Mouse (Mus musculus) cerebellum, adult 8-10 months (tissue): ENCODE data around the gene Gcdh.

ENCODE experiments used
- DNase-seq: peaks from one replicate; pipeline ENCODE4 v3.0.0; 2022

Gcdh gene

GRCm38 (mm10) chr8:84893709-84894134 lies at the start of gene Gcdh:
Gene Gcdh (minus strand): TSS chr8:84893921.
- DNase-seq = peak; percentile 91

- no peak for DNase-seq
Observed at GRCm38 (mm10) chr8:84937620-84938485, 44.1 kb upstream of the Gcdh start.

- peak; percentile 84 for DNase-seq
Observed at GRCm38 (mm10) chr8:84936962-84937546, 43.3 kb upstream of the Gcdh start, which contains the start of gene Mast1. Gene Mast1 (minus strand): TSS chr8:84937359.

- peak; percentile 44 for DNase-seq
Observed at GRCm38 (mm10) chr8:84936041-84936961, 42.6 kb upstream of the Gcdh start.

GRCm38 (mm10) chr8:84935489-84935888 lies 41.8 kb upstream of the Gcdh start:
- DNase-seq = peak; percentile 59

- peak; percentile 77 for DNase-seq
Observed at GRCm38 (mm10) chr8:84934860-84935259, 41.1 kb upstream of the Gcdh start.

- no peak for DNase-seq
Observed at GRCm38 (mm10) chr8:84933767-84934559, 40.2 kb upstream of the Gcdh start.

- DNase-seq = no peak
Observed at GRCm38 (mm10) chr8:84930582-84930981, 36.9 kb upstream of the Gcdh start.

GRCm38 (mm10) chr8:84928456-84929306 lies 35.0 kb upstream of the Gcdh start:
- peak; percentile 83 for DNase-seq

GRCm38 (mm10) chr8:84927513-84927912 lies 33.8 kb upstream of the Gcdh start:
- no peak for DNase-seq

GRCm38 (mm10) chr8:84925557-84925956 lies 31.8 kb upstream of the Gcdh start:
- no peak for DNase-seq

- no peak for DNase-seq
Observed at GRCm38 (mm10) chr8:84921596-84921995, 27.9 kb upstream of the Gcdh start.

- no peak for DNase-seq
Observed at GRCm38 (mm10) chr8:84918646-84919045, 24.9 kb upstream of the Gcdh start.

GRCm38 (mm10) chr8:84917781-84918180 lies 24.1 kb upstream of the Gcdh start:
- no peak for DNase-seq

- no peak for DNase-seq
Observed at GRCm38 (mm10) chr8:84915269-84915668, 21.5 kb upstream of the Gcdh start.

GRCm38 (mm10) chr8:84913960-84914359 lies 20.2 kb upstream of the Gcdh start:
- no peak for DNase-seq

- no peak for DNase-seq
Observed at GRCm38 (mm10) chr8:84913502-84913900, 19.8 kb upstream of the Gcdh start.

- DNase-seq = peak; percentile 81
Observed at GRCm38 (mm10) chr8:84912895-84913501, 19.3 kb upstream of the Gcdh start.

- no peak for DNase-seq
Observed at GRCm38 (mm10) chr8:84912391-84912790, 18.7 kb upstream of the Gcdh start.

GRCm38 (mm10) chr8:84911854-84912253 lies 18.1 kb upstream of the Gcdh start:
- no peak for DNase-seq

- DNase-seq = peak; percentile 77
Observed at GRCm38 (mm10) chr8:84910551-84910950, 16.8 kb upstream of the Gcdh start.
